Mouse (Mus musculus) frontal cortex, adult 2 months (tissue): ENCODE results near the gene Actg2. TPM values are rescaled to one million over a fixed set of nuclear protein-coding genes. Genes with fewer than 3 reads are reported as not detected.

ENCODE experiments used
- DNase-seq, 2 experiments: peaks; one replicate each; pipeline ENCODE4 v3.0.0; 2022; ENCODE audit warnings: low spot score in 1 of 2; ENCODE audit errors: extremely low spot score in 1 of 2
- polyA plus RNA-seq: library from polyadenylated mRNA; depleted of rRNA; stranded (reverse); fragments of >200 nt; gene quantifications from 2 replicates; pipeline ENCODE4 v1.2.3, GENCODE M21; 2012; rRNA removed

The Actg2 gene
- polyA plus RNA-seq, 1 experiment: 0.76 TPM

GRCm38 (mm10) chr6:83482418-83483085 lies 53.5 kb downstream of the Actg2 start:
- DNase-seq: no peak

GRCm38 (mm10) chr6:83480019-83480655 lies 55.9 kb downstream of the Actg2 start:
- DNase-seq: no peak

- no peak for DNase-seq
Measured at GRCm38 (mm10) chr6:83479193-83479592, 56.9 kb downstream of the Actg2 start.

GRCm38 (mm10) chr6:83478628-83479027 lies 57.4 kb downstream of the Actg2 start:
- DNase-seq: no peak

- DNase-seq: no peak
Measured at GRCm38 (mm10) chr6:83478217-83478616, 57.8 kb downstream of the Actg2 start.

GRCm38 (mm10) chr6:83475431-83475830 lies 60.6 kb downstream of the Actg2 start:
- DNase-seq: no peak

- no peak for DNase-seq
Measured at GRCm38 (mm10) chr6:83473240-83473639, 62.8 kb downstream of the Actg2 start.

- DNase-seq: no peak
Measured at GRCm38 (mm10) chr6:83471739-83472138, 64.3 kb downstream of the Actg2 start.

- no peak for DNase-seq
Measured at GRCm38 (mm10) chr6:83464011-83464410, 72.1 kb downstream of the Actg2 start.

Other genes starting within 250 kb of the Actg2 start
- 6.3 and 6.9 TPM in 2 replicates for gene Mthfd2, start 210.4 kb downstream of the Actg2 start, polyA plus RNA-seq
- 16.3 and 19.2 TPM in 2 replicates for gene Mob1a, start 210.2 kb downstream of the Actg2 start, polyA plus RNA-seq
- gene Bola3, start 187.1 kb downstream of the Actg2 start, polyA plus RNA-seq: 41.8 and 73.9 TPM in 2 replicates
- gene Tet3, start 77.2 kb downstream of the Actg2 start, polyA plus RNA-seq: 18.9 and 19.6 TPM in 2 replicates
- 48.0 and 64.1 TPM in 2 replicates for gene Dguok, start 29.3 kb downstream of the Actg2 start, polyA plus RNA-seq
- 34.6 and 38.7 TPM in 2 replicates for gene Stambp, start 36.5 kb upstream of the Actg2 start, polyA plus RNA-seq
- gene Clec4f, start 119.9 kb upstream of the Actg2 start, polyA plus RNA-seq: not detected in 2 replicates
- 0.06 TPM in 1 of 2 replicates, not detected in the other for gene Cd207, start 141.6 kb upstream of the Actg2 start, polyA plus RNA-seq
- not detected in 2 replicates for gene Vax2, start 175.0 kb upstream of the Actg2 start, polyA plus RNA-seq
- gene Atp6v1b1, start 206.7 kb upstream of the Actg2 start, polyA plus RNA-seq: 0.06 and 0.11 TPM in 2 replicates
- not detected in 2 replicates for gene Ankrd53, start 226.4 kb upstream of the Actg2 start, polyA plus RNA-seq
- 38.0 and 41.4 TPM in 2 replicates for gene Tex261, start 239.5 kb upstream of the Actg2 start, polyA plus RNA-seq